In genomic region chr8:128003385-128003784, GRCm38 (mm10) we compare ENCODE assay signal across 17 mouse cellular contexts.
DNase-seq lines count a peak whose midpoint lies in the region; ATAC-seq and TF ChIP-seq lines count a peak whose summit lies in the region.
"Had no signal": no experiment of that assay in that cellular context is flagged by ENCODE, and none has a peak within 500 bp of the region (broad histone marks: within the 10 kb centered on the region; RNA-seq: fewer than 3 reads in every experiment).

No protein-coding gene starts in this region.

- no peaks in the 10 kb centered on the region for H3K36me3 ChIP-seq in hindbrain, embryonic 11.5 days (ENCODE audit: control insufficient read depth, insufficient read depth, low read length)
- H3K36me3 ChIP-seq in hindbrain, embryonic 12.5 days, result no peaks in the 10 kb centered on the region
- H3K36me3 ChIP-seq in midbrain, embryonic 12.5 days, result no peaks in the 10 kb centered on the region
- H3K36me3 ChIP-seq in midbrain, embryonic 15.5 days (replicated peaks), result no peaks in the 10 kb centered on the region
- no peaks in the 10 kb centered on the region for H3K36me3 ChIP-seq in limb, embryonic 10.5 days
- H3K36me3 ChIP-seq: heart, embryonic 12.5 days had no signal

- peak; percentile 63; the same call in 1 of the 2 replicates for ATAC-seq in hindbrain, embryonic 11.5 days (ENCODE audit: low FRiP score)
- no peak for ATAC-seq in hindbrain, embryonic 12.5 days (ENCODE audit: low FRiP score)
- peak; percentile 80 for ATAC-seq in midbrain, embryonic 12.5 days (ENCODE audit: low FRiP score, low read depth)
- no peak for ATAC-seq in midbrain, embryonic 15.5 days (replicated peaks)
- ATAC-seq: hindbrain, postnatal 0 days had no signal

- no peak overlapping the region for H3K4me3 ChIP-seq in hindbrain, embryonic 11.5 days (ENCODE audit: low read depth, low read length)
- no peak overlapping the region for H3K4me3 ChIP-seq in hindbrain, embryonic 12.5 days
- H3K4me3 ChIP-seq in midbrain, embryonic 12.5 days, result no peak overlapping the region
- no peak overlapping the region for H3K4me3 ChIP-seq in midbrain, embryonic 15.5 days
- no peak overlapping the region for H3K4me3 ChIP-seq in embryonic fibroblast, embryonic 13.5 days (ENCODE audit: insufficient read depth, low read length)
- H3K4me3 ChIP-seq in limb, embryonic 10.5 days, result no peak overlapping the region
- H3K4me3 ChIP-seq: gastrocnemius, adult 2 months; heart, embryonic 12.5 days had no signal

- no peak overlapping the region for H3K27ac ChIP-seq in hindbrain, embryonic 11.5 days (ENCODE audit: low read depth, low read length)
- H3K27ac ChIP-seq in hindbrain, embryonic 12.5 days, result no peak overlapping the region
- H3K27ac ChIP-seq in midbrain, embryonic 12.5 days (replicated peaks), result peak overlapping the region; percentile 25; the same call in 1 of the 2 replicates
- H3K27ac ChIP-seq in midbrain, embryonic 15.5 days, result no peak overlapping the region
- H3K27ac ChIP-seq in embryonic fibroblast, embryonic 13.5 days (ENCODE audit: insufficient read depth, low read length), result peak overlapping the region; percentile 51
- H3K27ac ChIP-seq in limb, embryonic 10.5 days, result no peak overlapping the region
- H3K27ac ChIP-seq: gastrocnemius, adult 2 months; hindbrain, postnatal 0 days; kidney, postnatal 0 days had no signal

- TF ChIP-seq CTCF in embryonic fibroblast, embryonic 13.5 days (IDR thresholded peaks at IDR 0.05; ENCODE audit: borderline replicate concordance, insufficient read depth, low read length), result no peak

- H3K27me3 ChIP-seq in hindbrain, embryonic 11.5 days (ENCODE audit: control insufficient read depth, insufficient read depth, low read length), result no peaks in the 10 kb centered on the region
- H3K27me3 ChIP-seq in hindbrain, embryonic 12.5 days, result no peaks in the 10 kb centered on the region
- no peaks in the 10 kb centered on the region for H3K27me3 ChIP-seq in midbrain, embryonic 12.5 days
- H3K27me3 ChIP-seq in midbrain, embryonic 15.5 days (replicated peaks), result no peaks in the 10 kb centered on the region
- no peaks in the 10 kb centered on the region for H3K27me3 ChIP-seq in limb, embryonic 10.5 days (ENCODE audit: low read depth, poor library complexity, severe bottlenecking)
- H3K27me3 ChIP-seq: heart, embryonic 12.5 days had no signal

- no peak for DNase-seq in hindbrain, embryonic 11.5 days (ENCODE audit: low spot score)
- DNase-seq in limb, embryonic 10.5 days (ENCODE audit: low spot score), result peak; percentile 47
- no peak for DNase-seq in ovary, adult 18-20 months (ENCODE audit: low spot score)
- no peak for DNase-seq in cerebellum, postnatal 14 days
- DNase-seq: adrenal gland, adult 8-10 months; cerebellum, adult 8-10 months; gastrocnemius, adult 2 months; heart, postnatal 14 days; kidney, adult 11 months; thymus, postnatal 4 days had no signal

- no peaks in the 10 kb centered on the region for H3K9me3 ChIP-seq in hindbrain, embryonic 11.5 days (ENCODE audit: control insufficient read depth, low read length)
- H3K9me3 ChIP-seq in hindbrain, embryonic 12.5 days (replicated peaks), result no peaks in the 10 kb centered on the region
- no peaks in the 10 kb centered on the region for H3K9me3 ChIP-seq in midbrain, embryonic 12.5 days
- H3K9me3 ChIP-seq in midbrain, embryonic 15.5 days, result no peaks in the 10 kb centered on the region
- no peaks in the 10 kb centered on the region for H3K9me3 ChIP-seq in limb, embryonic 10.5 days (replicated peaks)
- H3K9me3 ChIP-seq: heart, embryonic 12.5 days had no signal

- H3K9ac ChIP-seq in hindbrain, embryonic 11.5 days (ENCODE audit: low read depth, low read length), result no peak overlapping the region
- H3K9ac ChIP-seq in hindbrain, embryonic 12.5 days, result no peak overlapping the region
- no peak overlapping the region for H3K9ac ChIP-seq in midbrain, embryonic 12.5 days (replicated peaks)
- no peak overlapping the region for H3K9ac ChIP-seq in midbrain, embryonic 15.5 days
- H3K9ac ChIP-seq: heart, embryonic 12.5 days had no signal

- WGBS in hindbrain, embryonic 11.5 days, result 15% methylated on average over 1 of the region's 1 CpGs
- 28% methylated on average over 1 of the region's 1 CpGs for WGBS in hindbrain, embryonic 12.5 days
- 43% methylated on average over 1 of the region's 1 CpGs for WGBS in midbrain, embryonic 12.5 days
- WGBS in midbrain, embryonic 15.5 days, result 31% methylated on average over 1 of the region's 1 CpGs
- WGBS in limb, embryonic 10.5 days, result 6% methylated on average over 1 of the region's 1 CpGs

- H3K4me1 ChIP-seq in hindbrain, embryonic 11.5 days (replicated peaks; ENCODE audit: control insufficient read depth, insufficient read depth, low read length), result no peaks in the 10 kb centered on the region; the same call in 1 of the 2 replicates
- peaks cover 3% of the 10 kb centered on the region; the same call in 1 of the 2 replicates for H3K4me1 ChIP-seq in hindbrain, embryonic 12.5 days
- peaks cover 15% of the 10 kb centered on the region for H3K4me1 ChIP-seq in midbrain, embryonic 12.5 days
- H3K4me1 ChIP-seq in midbrain, embryonic 15.5 days, result no peaks in the 10 kb centered on the region
- peaks cover 8% of the 10 kb centered on the region; the same call in 1 of the 2 replicates for H3K4me1 ChIP-seq in embryonic fibroblast, embryonic 13.5 days (ENCODE audit: control insufficient read depth, insufficient read depth, low read length)
- peaks cover 38% of the 10 kb centered on the region for H3K4me1 ChIP-seq in limb, embryonic 10.5 days

- TF ChIP-seq POLR2A in embryonic fibroblast, embryonic 13.5 days (IDR thresholded peaks at IDR 0.05; ENCODE audit: low read depth, low read length), result no peak

- H3K4me2 ChIP-seq in hindbrain, embryonic 11.5 days (replicated peaks; ENCODE audit: low read depth, low read length), result no peak overlapping the region
- no peak overlapping the region for H3K4me2 ChIP-seq in hindbrain, embryonic 12.5 days (replicated peaks)
- no peak overlapping the region for H3K4me2 ChIP-seq in midbrain, embryonic 12.5 days (replicated peaks)
- no peak overlapping the region for H3K4me2 ChIP-seq in midbrain, embryonic 15.5 days
- H3K4me2 ChIP-seq: heart, embryonic 12.5 days had no signal

Comparison
In these comparisons a context has a peak if more than half of its experiments do, and no peak if none do; other contexts are left out.
1. ATAC-seq: peak in hindbrain, embryonic 11.5 days (single experiment) and midbrain, embryonic 12.5 days (single experiment); none in hindbrain, embryonic 12.5 days (single experiment) and midbrain, embryonic 15.5 days (single experiment).
2. H3K27ac ChIP-seq: peak in midbrain, embryonic 12.5 days (single experiment) and embryonic fibroblast, embryonic 13.5 days (single experiment); none in hindbrain, embryonic 11.5 days (single experiment), hindbrain, embryonic 12.5 days (single experiment), midbrain, embryonic 15.5 days (single experiment) and limb, embryonic 10.5 days (single experiment).